Mouse (Mus musculus) MEL (cell line): ENCODE data around the gene Klhl21. TPM values are rescaled to one million over a fixed set of nuclear protein-coding genes. Genes with fewer than 3 reads are reported as not detected.
A peak's percentile ranks its signal among the peaks of the same experiment; 100 is the strongest.

Experiments
- DNase-seq: peaks from one replicate; pipeline ENCODE4 v3.0.0; 2011; ENCODE audit warnings: low read depth, low spot score
- H3K27ac ChIP-seq: 2 replicates; pipeline ENCODE4 v1.5.1; 2012; ENCODE audit warnings: low read depth, mild to moderate bottlenecking, control low read depth, low read length, moderate library complexity; ENCODE audit not compliant: control insufficient read depth
- H3K27me3 ChIP-seq, 2 experiments: fragments of 150-350 bp in 1 of 2; sonication (generic) in 1 of 2; 2 replicates each; pipeline ENCODE4 v1.6.1; 2012; ENCODE audit warnings: low read length in 2 of 2, mild to moderate bottlenecking in 2 of 2, improper control_type of control experiment in 1 of 2, moderate library complexity in 1 of 2; ENCODE audit not compliant: insufficient read depth in 2 of 2, control insufficient read depth in 1 of 2
- H3K36me3 ChIP-seq, 2 experiments: 2 replicates each; pipeline ENCODE4 v1.6.1; 2012 to 2014; ENCODE audit warnings: low read length in 2 of 2, improper control_type of control experiment in 1 of 2, inconsistent platforms in 1 of 2, mild to moderate bottlenecking in 1 of 2; ENCODE audit not compliant: insufficient read depth in 2 of 2, control insufficient read depth in 1 of 2
- H3K4me1 ChIP-seq, 2 experiments: fragments of 150-350 bp in 1 of 2; sonication (generic) in 1 of 2; 2 replicates each; pipeline ENCODE4 v1.6.1; 2012; ENCODE audit warnings: low read length in 2 of 2, improper control_type of control experiment in 1 of 2, mild to moderate bottlenecking in 1 of 2; ENCODE audit not compliant: insufficient read depth in 2 of 2, control insufficient read depth in 1 of 2
- H3K4me3 ChIP-seq, 2 experiments: fragments of 150-350 bp in 1 of 2; sonication (generic) in 1 of 2; 2 replicates each; pipeline ENCODE4 v1.5.1; 2012; ENCODE audit warnings: low read depth in 2 of 2, low read length in 2 of 2, mild to moderate bottlenecking in 2 of 2, moderate library complexity in 2 of 2, control low read depth in 1 of 2, improper control_type of control experiment in 1 of 2; ENCODE audit not compliant: control insufficient read depth in 1 of 2, insufficient read depth in 1 of 2
- H3K79me2 ChIP-seq: 2 replicates; pipeline ENCODE4 v1.6.1; 2012; ENCODE audit warnings: mild to moderate bottlenecking, low read length, moderate library complexity; ENCODE audit not compliant: control insufficient read depth, poor library complexity, insufficient read depth
- H3K9ac ChIP-seq: 2 replicates; pipeline ENCODE4 v1.6.1; 2012; ENCODE audit warnings: low read depth, mild to moderate bottlenecking, control low read depth, low read length, moderate library complexity; ENCODE audit not compliant: control insufficient read depth, poor library complexity, severe bottlenecking
- H3K9me3 ChIP-seq: fragments of 150-350 bp; sonication (generic); replicated peaks from 2 replicates; pipeline ENCODE4 v1.6.1; 2012; ENCODE audit warnings: mild to moderate bottlenecking, low read length, improper control_type of control experiment, moderate library complexity; ENCODE audit not compliant: insufficient read depth
- BHLHE40 ChIP-seq: IDR thresholded peaks from 2 replicates; pipeline ENCODE4 v1.6.1; 2012; ENCODE audit warnings: low read depth, mild to moderate bottlenecking, inconsistent platforms, low read length, improper control_type of control experiment, borderline replicate concordance
- CHD1 ChIP-seq: IDR thresholded peaks from 2 replicates; pipeline ENCODE4 v1.6.1; 2012; ENCODE audit warnings: low read depth, mild to moderate bottlenecking, inconsistent platforms, low read length, improper control_type of control experiment
- CHD2 ChIP-seq: IDR thresholded peaks from 2 replicates; pipeline ENCODE4 v1.6.1; 2011; ENCODE audit warnings: low read length, improper control_type of control experiment
- E2F4 ChIP-seq: IDR thresholded peaks from 2 replicates; pipeline ENCODE4 v1.6.1; 2011; ENCODE audit warnings: low read depth, low read length, improper control_type of control experiment, borderline replicate concordance
- ELF1 ChIP-seq: IDR thresholded peaks from 2 replicates; pipeline ENCODE4 v1.6.1; 2014; ENCODE audit warnings: low read depth, mild to moderate bottlenecking, inconsistent platforms, low read length, improper control_type of control experiment, moderate library complexity
- ETS1 ChIP-seq: IDR thresholded peaks from 2 replicates; pipeline ENCODE4 v1.6.1; 2012; ENCODE audit warnings: low read depth, mild to moderate bottlenecking, inconsistent platforms, low read length, improper control_type of control experiment, moderate library complexity
- GABPA ChIP-seq: IDR thresholded peaks from 2 replicates; pipeline ENCODE4 v1.6.1; 2012; ENCODE audit warnings: low read depth, mild to moderate bottlenecking, inconsistent platforms, low read length, improper control_type of control experiment, moderate library complexity
- GATA1 ChIP-seq: IDR thresholded peaks from 2 replicates; pipeline ENCODE4 v1.6.1; 2011; ENCODE audit warnings: low read depth, low read length, improper control_type of control experiment
- JUND ChIP-seq: IDR thresholded peaks from 2 replicates; pipeline ENCODE4 v1.6.1; 2011; ENCODE audit warnings: low read depth, mild to moderate bottlenecking, improper control_type of control experiment, low read length
- MAX ChIP-seq: IDR thresholded peaks from 2 replicates; pipeline ENCODE4 v1.6.1; 2011; ENCODE audit warnings: low read length, improper control_type of control experiment
- MAZ ChIP-seq: IDR thresholded peaks from 2 replicates; pipeline ENCODE4 v1.6.1; 2012; ENCODE audit warnings: low read depth, mild to moderate bottlenecking, inconsistent platforms, low read length, improper control_type of control experiment
- POLR2A ChIP-seq, 2 experiments: IDR thresholded peaks; 2 replicates each; pipeline ENCODE4 v1.6.1; 2011 to 2012; ENCODE audit warnings: low read length in 2 of 2, mild to moderate bottlenecking in 2 of 2, control low read depth in 1 of 2, improper control_type of control experiment in 1 of 2, low read depth in 1 of 2, moderate library complexity in 1 of 2; ENCODE audit not compliant: control insufficient read depth in 1 of 2, insufficient read depth in 1 of 2, poor library complexity in 1 of 2
- POLR2AphosphoS5 ChIP-seq: IDR thresholded peaks from 2 replicates; pipeline ENCODE4 v1.6.1; 2012; ENCODE audit warnings: low read depth, borderline replicate concordance, mild to moderate bottlenecking, inconsistent platforms, low read length, moderate library complexity, mixed read lengths
- RAD21 ChIP-seq: IDR thresholded peaks from 2 replicates; pipeline ENCODE4 v1.6.1; 2011; ENCODE audit warnings: mild to moderate bottlenecking, low read depth, low read length, improper control_type of control experiment
- RCOR1 ChIP-seq: IDR thresholded peaks from 2 replicates; pipeline ENCODE4 v1.6.1; 2012; ENCODE audit warnings: low read depth, mild to moderate bottlenecking, inconsistent platforms, low read length, improper control_type of control experiment
- SMC3 ChIP-seq: IDR thresholded peaks from 2 replicates; pipeline ENCODE4 v1.6.1; 2011; ENCODE audit warnings: low read depth, low read length, improper control_type of control experiment
- TAL1 ChIP-seq: IDR thresholded peaks from 2 replicates; pipeline ENCODE4 v1.6.1; 2012; ENCODE audit warnings: mild to moderate bottlenecking, inconsistent platforms, low read length, moderate library complexity, mixed read lengths
- TBP ChIP-seq: IDR thresholded peaks from 2 replicates; pipeline ENCODE4 v1.8.0; 2011; ENCODE audit warnings: low read depth, low read length, improper control_type of control experiment
- TCF12 ChIP-seq: IDR thresholded peaks from 2 replicates; pipeline ENCODE4 v1.6.1; 2014; ENCODE audit warnings: low read depth, mild to moderate bottlenecking, inconsistent platforms, low read length, improper control_type of control experiment, moderate library complexity
- UBTF ChIP-seq: IDR thresholded peaks from 2 replicates; pipeline ENCODE4 v1.6.1; 2012; ENCODE audit warnings: low read depth, mild to moderate bottlenecking, inconsistent platforms, low read length, improper control_type of control experiment, moderate library complexity, borderline replicate concordance; ENCODE audit not compliant: insufficient read depth
- ZC3H11A ChIP-seq: IDR thresholded peaks from 2 replicates; pipeline ENCODE4 v1.6.1; 2012; ENCODE audit warnings: low read depth, mild to moderate bottlenecking, inconsistent platforms, low read length, improper control_type of control experiment
- ZKSCAN1 ChIP-seq: IDR thresholded peaks from 2 replicates; pipeline ENCODE4 v1.6.1; 2012; ENCODE audit warnings: low read depth, mild to moderate bottlenecking, inconsistent platforms, low read length, improper control_type of control experiment, moderate library complexity
- ZMIZ1 ChIP-seq: IDR thresholded peaks from 2 replicates; pipeline ENCODE4 v1.6.1; 2012; ENCODE audit warnings: low read depth, mild to moderate bottlenecking, inconsistent platforms, low read length, improper control_type of control experiment, moderate library complexity
- ZNF384 ChIP-seq: IDR thresholded peaks from 2 replicates; pipeline ENCODE4 v1.6.1; 2012; ENCODE audit warnings: low read depth, mild to moderate bottlenecking, inconsistent platforms, low read length, improper control_type of control experiment
- polyA plus RNA-seq, 2 experiments: library from polyadenylated mRNA; stranded (reverse) in 1 of 2; unstranded in 1 of 2; fragments of >175 nt in 1 of 2; fragments of >200 nt in 1 of 2; gene quantifications; 2 replicates each; pipeline versions ENCODE4 v1.2.1 to v1.2.4; 2012; ENCODE audit warnings: low replicate concordance in 2 of 2, low read depth in 1 of 2; ENCODE audit not compliant: insufficient read length in 2 of 2, insufficient read depth in 1 of 2, missing spikeins in 1 of 2
- total RNA-seq: library from RNA; depleted of rRNA; stranded (reverse); fragments of 300-350 nt; gene quantifications from 2 replicates; pipeline ENCODE4 v1.2.3, GENCODE M21; 2012

Gene Klhl21
- total and polyA plus RNA-seq, 3 experiments = 18.0 to 22.5 TPM; not detected in 1

DNA sequence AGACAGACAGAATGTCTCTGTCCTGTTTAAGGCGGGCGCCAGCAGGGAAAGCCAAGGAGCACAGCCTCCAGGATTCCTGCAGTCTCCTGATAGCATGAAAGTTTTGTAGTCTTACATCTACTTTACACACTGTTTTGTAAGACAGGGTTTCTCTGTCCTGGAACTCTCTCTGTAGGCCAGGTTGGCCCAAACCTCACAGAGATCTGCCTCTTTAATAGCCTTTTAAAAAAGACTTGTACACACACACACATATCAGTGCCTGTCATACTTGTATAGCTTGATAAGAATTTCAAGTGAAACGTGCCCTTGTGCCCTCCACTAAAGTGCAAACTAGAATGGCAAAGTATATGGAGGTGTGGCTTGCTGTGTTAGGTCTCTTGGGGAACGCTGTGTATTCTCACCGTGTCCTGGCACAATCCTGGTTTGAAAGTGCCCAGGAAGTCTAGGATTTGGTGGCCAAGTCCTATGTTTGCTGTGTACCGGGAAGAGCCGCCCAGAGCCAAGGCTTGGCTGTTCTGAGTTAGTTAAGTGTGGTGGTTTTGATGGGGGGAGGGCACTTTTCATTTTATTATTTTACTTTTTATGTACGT is 2.7 kb downstream of the Klhl21 start:
- TF ChIP-seq POLR2A (IDR thresholded peaks at IDR 0.05; ENCODE audit: control insufficient read depth in 1 of 2, insufficient read depth in 1 of 2, low read depth in 1 of 2, low read length in 2 of 2, poor library complexity in 1 of 2) (no peak), UBTF (no peak), CHD2 (no peak), E2F4 (no peak), ZC3H11A (no peak), GATA1 (0 out of 2 replicates have a peak, but pooled peaks have one; percentile 35), BHLHE40 (peak; percentile 67), MAX (no peak)
- TF ChIP-seq, all 39 proteins: peak for 2
- H3K27me3 ChIP-seq = no peaks in the 10 kb centered on the region
- no peak overlapping the region for H3K27ac ChIP-seq
- H3K4me1 ChIP-seq = peaks cover 0 to 11% of the 10 kb centered on the region in 2 experiments; a peak in 3 of 4 replicates
- peak overlapping the region; percentile 74 to 83 for H3K4me3 ChIP-seq
- no peak for DNase-seq
- no peaks in the 10 kb centered on the region for H3K9me3 ChIP-seq
- H3K9ac ChIP-seq = peak overlapping the region; percentile 81
- H3K36me3 ChIP-seq = peaks cover 1 to 5% of the 10 kb centered on the region in 2 experiments; a peak in 2 of 4 replicates
- peaks cover 38% of the 10 kb centered on the region for H3K79me2 ChIP-seq

- H3K36me3 ChIP-seq = peaks cover 2 to 5% of the 10 kb centered on the region in 2 experiments; a peak in 2 of 4 replicates
- no peaks in the 10 kb centered on the region for H3K9me3 ChIP-seq
- peaks cover 38% of the 10 kb centered on the region for H3K79me2 ChIP-seq
- H3K9ac ChIP-seq = no peak overlapping the region
- H3K4me3 ChIP-seq = no peak overlapping the region
- peaks cover 0 to 11% of the 10 kb centered on the region in 2 experiments; a peak in 3 of 4 replicates for H3K4me1 ChIP-seq
- H3K27me3 ChIP-seq = no peaks in the 10 kb centered on the region
- no peak overlapping the region for H3K27ac ChIP-seq
- DNase-seq = no peak
- TF ChIP-seq TCF12 = no peak
- no peak for TF ChIP-seq ZMIZ1
Observed at GRCm38 (mm10) chr4:152012109-152012508, 3.5 kb downstream of the Klhl21 start.

- H3K36me3 ChIP-seq = peaks cover 2 to 5% of the 10 kb centered on the region in 2 experiments; a peak in 2 of 4 replicates
Observed at GRCm38 (mm10) chr4:152013036-152013813, 4.6 kb downstream of the Klhl21 start.

More at GRCm38 (mm10) chr4:152013036-152013813, 4.6 kb downstream of the Klhl21 start:
- peaks cover 38% of the 10 kb centered on the region for H3K79me2 ChIP-seq
- no peaks in the 10 kb centered on the region for H3K27me3 ChIP-seq
- no peak overlapping the region for H3K4me3 ChIP-seq
- no peak for DNase-seq
- H3K4me1 ChIP-seq = peaks cover 0 to 11% of the 10 kb centered on the region in 2 experiments; a peak in 3 of 4 replicates
- no peaks in the 10 kb centered on the region for H3K9me3 ChIP-seq
- TF ChIP-seq CHD2 (no peak), GABPA (no peak), CHD1 (no peak), ETS1 (no peak), POLR2A (IDR thresholded peaks at IDR 0.05; ENCODE audit: control insufficient read depth in 1 of 2, insufficient read depth in 1 of 2, low read depth in 1 of 2, low read length in 2 of 2, poor library complexity in 1 of 2) (no peak), ELF1 (no peak), MAZ (no peak), ZNF384 (no peak), RAD21 (no peak), JUND (no peak), ZKSCAN1 (no peak), POLR2AphosphoS5 (no peak), ZMIZ1 (no peak), TBP (no peak), SMC3 (no peak), RCOR1 (no peak), TCF12 (no peak), ZC3H11A (no peak), E2F4 (no peak), TAL1 (no peak)
- TF ChIP-seq, all 39 proteins: peak for 0
- Histone ChIP-seq H3K27ac (no peak overlapping the region), H3K9ac (no peak overlapping the region)
